Mouse (Mus musculus) thymus, postnatal 25 days (tissue): ENCODE measurements around the gene L3hypdh.
"Not testable (repeated sequence)": the region's sequence is repeated elsewhere in the genome, so short reads cannot be mapped to it uniquely, and the experiment has no call there.

Source experiments
- DNase-seq: peaks from one replicate; pipeline ENCODE4 v3.0.0; 2022

Gene L3hypdh

GRCm38 (mm10) chr12:72053303-72053702, 31.9 kb downstream of the L3hypdh start:
- no peak for DNase-seq

DNA sequence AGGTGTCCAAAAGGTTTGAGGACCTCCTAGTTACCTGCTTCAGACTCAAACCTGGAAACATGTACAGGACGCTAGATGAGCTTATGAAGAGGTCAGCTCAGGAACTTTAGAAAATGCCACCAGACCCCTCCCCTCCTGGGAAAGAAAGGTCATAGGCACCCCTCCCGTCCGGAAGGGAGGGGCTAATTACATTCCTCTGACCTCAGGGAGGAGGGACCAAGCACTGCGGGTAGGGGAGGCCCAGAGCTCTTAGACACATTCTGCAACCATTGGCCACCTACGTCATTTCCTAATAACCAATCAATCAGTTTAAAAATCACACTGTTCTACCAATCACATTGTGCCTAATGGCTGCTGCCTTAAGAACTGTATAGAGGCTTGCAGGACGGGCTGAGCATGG, 32.7 kb downstream of the L3hypdh start:
- no peak for DNase-seq

GRCm38 (mm10) chr12:72050821-72051220, 34.4 kb downstream of the L3hypdh start:
- no peak for DNase-seq

DNA sequence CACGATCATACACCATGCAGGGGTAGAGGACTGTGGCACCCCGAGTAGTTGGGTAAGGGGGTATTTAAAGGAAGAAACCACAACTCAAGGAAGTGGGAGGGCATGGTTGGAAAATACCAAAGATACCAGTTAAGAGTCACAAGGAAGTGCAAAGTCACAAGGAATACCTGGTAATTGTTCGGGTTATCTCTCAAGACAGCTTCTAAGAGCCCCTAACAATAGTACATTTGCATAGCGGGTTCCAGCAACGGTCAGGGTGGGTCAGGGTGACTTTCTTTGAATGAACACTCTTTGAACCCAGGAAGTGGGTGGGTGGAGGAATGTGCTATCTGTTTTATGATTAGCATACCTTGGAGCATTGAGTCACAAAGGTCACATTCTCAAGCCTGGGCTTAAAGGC, 35.1 kb downstream of the L3hypdh start:
- DNase-seq: not testable (repeated sequence)

DNA sequence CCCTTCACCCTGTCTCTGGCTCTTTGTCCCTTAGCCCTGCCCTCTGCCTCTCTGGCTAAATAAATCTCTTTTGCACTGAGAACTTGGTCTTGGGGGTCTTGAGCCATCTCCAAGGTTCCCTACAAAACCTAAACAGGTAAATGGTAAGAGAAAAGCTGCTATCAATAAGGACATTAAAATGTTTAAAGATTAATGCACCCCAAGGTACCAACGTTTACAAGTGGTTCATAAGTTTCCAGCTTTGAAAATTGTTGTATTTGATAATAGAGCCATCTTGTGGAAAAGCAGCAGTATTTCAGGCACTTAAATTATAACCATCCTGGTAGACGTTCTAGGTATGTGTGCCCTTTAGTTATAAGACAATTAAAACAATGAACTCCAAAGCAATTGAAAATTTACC, 37.7 kb downstream of the L3hypdh start:
- no peak for DNase-seq

- DNase-seq: no peak
These were observed 44.0 kb downstream of the L3hypdh start for GRCm38 (mm10) chr12:72041238-72041637.

DNA sequence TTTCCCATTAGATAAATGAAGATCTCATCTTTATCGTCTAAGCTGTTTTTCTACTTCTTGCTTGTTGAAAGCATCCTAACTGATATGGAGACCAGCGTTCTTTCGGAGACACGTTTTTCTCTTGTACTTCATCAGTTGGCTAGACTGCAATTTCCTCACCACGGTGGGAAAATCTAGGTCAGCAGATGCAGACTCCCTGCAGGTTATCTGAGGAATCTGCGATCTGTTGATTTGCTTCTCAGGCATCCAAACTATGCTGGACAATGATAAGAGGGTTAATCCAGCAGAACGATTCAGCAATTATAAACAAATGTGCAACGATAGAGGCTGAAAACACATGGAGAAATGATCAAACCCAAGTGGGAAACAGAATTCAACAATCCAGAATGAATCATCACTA, 45.7 kb downstream of the L3hypdh start:
- DNase-seq: no peak

- DNase-seq: no peak
These were observed 46.4 kb downstream of the L3hypdh start for GRCm38 (mm10) chr12:72038866-72039265.

DNA sequence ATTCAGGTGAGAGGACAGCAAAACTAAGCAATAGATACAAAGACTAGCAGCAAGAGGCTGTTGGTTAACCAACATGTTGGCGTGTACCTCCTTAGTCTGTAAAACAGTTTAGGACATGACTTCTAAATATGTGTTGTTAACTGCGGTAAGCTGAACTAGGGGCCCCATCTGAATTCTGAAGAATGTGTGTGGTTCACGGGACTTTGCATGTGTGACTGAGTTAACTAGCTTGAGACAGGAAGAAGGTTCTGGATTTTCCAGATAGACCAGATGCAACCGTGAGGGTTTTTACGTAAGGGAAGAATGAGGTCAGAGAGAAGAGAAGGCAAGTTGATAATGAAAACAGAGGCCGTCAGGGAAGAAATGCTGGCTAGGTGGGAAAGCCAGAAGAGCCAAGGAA, 48.2 kb downstream of the L3hypdh start:
- DNase-seq: no peak

GRCm38 (mm10) chr12:72036097-72036661, 49.1 kb downstream of the L3hypdh start:
- DNase-seq: no peak

GRCm38 (mm10) chr12:72031794-72032193, 53.4 kb downstream of the L3hypdh start:
- DNase-seq: no peak

DNA sequence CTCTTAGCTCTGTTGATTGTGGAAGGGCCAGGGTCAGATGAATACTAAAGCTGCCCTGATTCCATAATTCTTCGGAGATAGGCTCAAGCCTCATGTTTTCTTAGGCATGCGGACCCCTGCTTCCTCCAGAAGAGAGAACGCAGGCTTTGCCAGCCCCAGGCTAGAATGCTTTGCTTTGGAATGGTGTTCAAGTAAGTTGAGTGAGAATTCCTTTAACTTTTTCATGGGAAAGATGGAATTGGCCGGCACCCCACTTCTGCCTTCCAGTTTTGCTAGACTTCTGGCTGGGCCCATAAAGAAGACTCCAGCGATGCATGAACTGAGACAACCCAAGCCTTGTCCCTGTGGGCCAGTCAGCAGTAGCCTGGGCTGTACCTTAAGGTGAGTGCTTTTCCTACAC, 54.1 kb downstream of the L3hypdh start:
- DNase-seq: no peak

GRCm38 (mm10) chr12:72025275-72025795, 59.9 kb downstream of the L3hypdh start:
- no peak for DNase-seq

DNA sequence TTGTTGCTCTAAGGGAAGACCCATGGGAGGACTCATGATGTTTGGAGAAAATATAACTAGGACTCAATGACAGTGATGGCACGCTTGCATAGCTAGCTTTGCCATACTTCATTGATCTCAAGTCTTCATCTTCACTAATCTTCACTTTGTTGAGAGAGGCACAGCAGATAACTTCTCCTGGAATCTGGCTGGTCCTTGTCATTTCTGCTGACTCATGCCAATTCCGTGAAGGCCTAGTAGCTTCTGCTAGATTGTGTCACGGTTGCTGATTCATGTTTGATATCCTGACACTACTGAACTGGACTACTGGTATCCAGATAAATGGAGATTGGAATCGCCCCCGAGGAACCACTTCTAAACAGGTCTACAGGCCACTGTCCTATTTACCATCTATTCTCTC, 61.7 kb downstream of the L3hypdh start:
- DNase-seq: no peak
